Mouse (Mus musculus): ENCODE data around the gene Ccdc88b. TPM values are rescaled to one million over a fixed set of nuclear protein-coding genes. Genes with fewer than 3 reads are reported as not detected.

Ccdc88b gene
- polyA plus RNA-seq, 1 experiment from 2014 or later, result 0.51 TPM

DNA sequence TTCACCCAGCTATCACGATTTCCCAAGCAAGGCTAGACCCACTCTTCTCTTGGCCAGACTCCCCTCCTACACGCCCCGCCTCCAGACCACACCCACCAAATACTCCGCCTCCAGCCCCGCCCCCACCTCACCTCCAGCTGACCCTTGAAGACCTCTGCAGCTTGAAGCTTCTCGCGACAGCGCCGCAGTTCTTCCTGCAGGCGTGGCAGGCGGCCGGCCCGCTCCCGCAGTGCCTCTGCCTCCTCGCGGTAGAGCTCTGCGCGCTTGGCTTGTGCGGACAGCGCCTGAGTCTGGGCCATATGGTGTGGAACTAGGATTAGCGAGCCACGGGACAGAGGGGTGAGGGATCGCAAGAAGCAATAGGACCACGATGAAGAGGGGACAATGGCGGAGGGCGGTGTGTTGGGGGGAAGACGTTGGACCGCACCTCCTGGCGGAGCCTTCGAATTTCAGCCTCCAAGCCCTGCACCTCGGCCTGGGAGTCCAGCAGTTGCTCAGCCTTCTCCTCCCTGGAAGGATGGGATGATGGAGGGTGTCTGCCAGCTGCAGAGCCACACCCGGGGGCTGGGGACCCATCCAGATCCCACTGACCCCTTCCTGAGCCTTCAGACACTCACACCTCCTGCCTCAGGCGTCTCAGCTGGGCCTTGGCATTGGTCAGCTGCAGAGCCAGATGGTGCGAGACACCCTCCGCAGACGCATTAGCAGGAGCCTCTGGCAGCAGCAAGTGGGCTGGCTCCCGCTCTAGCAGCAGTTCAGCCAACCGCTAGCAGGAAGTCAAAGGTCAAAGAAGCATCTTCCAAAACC is 2.6 kb downstream of the Ccdc88b start:
- H3K4me3 ChIP-seq (replicated peaks), result peak overlapping the region; percentile 18
- H3K9me3 ChIP-seq, result no peaks in the 10 kb centered on the region
- 8% methylated on average over 38 of the region's 38 CpGs for WGBS
- H3K4me2 ChIP-seq (replicated peaks), result peak overlapping the region; percentile 44
- H3K4me1 ChIP-seq (replicated peaks), result peaks cover 12% of the 10 kb centered on the region; the same call in 1 of the 2 replicates
- H3K27me3 ChIP-seq, result peaks cover 25% of the 10 kb centered on the region
- peak; percentile 72 for ATAC-seq
- H3K9ac ChIP-seq (replicated peaks), result no peak overlapping the region; the same call in 1 of the 2 replicates
- H3K36me3 ChIP-seq, result no peaks in the 10 kb centered on the region
- H3K27ac ChIP-seq, result no peak overlapping the region

GRCm38 (mm10) chr19:6854658-6855057 is 3.4 kb downstream of the Ccdc88b start:
- no peak overlapping the region for H3K4me2 ChIP-seq (replicated peaks)
- no peaks in the 10 kb centered on the region for H3K9me3 ChIP-seq
- H3K9ac ChIP-seq (replicated peaks), result no peak overlapping the region
- WGBS, result 88% methylated on average over 12 of the region's 12 CpGs
- peaks cover 12% of the 10 kb centered on the region; the same call in 1 of the 2 replicates for H3K4me1 ChIP-seq (replicated peaks)
- 0 out of 2 replicates have a peak, but pooled peaks have one; percentile 5 for ATAC-seq
- H3K4me3 ChIP-seq (replicated peaks), result no peak overlapping the region
- H3K27ac ChIP-seq, result no peak overlapping the region
- no peaks in the 10 kb centered on the region for H3K36me3 ChIP-seq
- H3K27me3 ChIP-seq, result peaks cover 33% of the 10 kb centered on the region

GRCm38 (mm10) chr19:6853903-6854302 is 4.1 kb downstream of the Ccdc88b start:
- H3K4me2 ChIP-seq (replicated peaks), result no peak overlapping the region
- no peaks in the 10 kb centered on the region for H3K36me3 ChIP-seq
- H3K27me3 ChIP-seq, result peaks cover 40% of the 10 kb centered on the region
- ATAC-seq, result no peak
- no peaks in the 10 kb centered on the region for H3K9me3 ChIP-seq
- peaks cover 12% of the 10 kb centered on the region; the same call in 1 of the 2 replicates for H3K4me1 ChIP-seq (replicated peaks)
- H3K4me3 ChIP-seq (replicated peaks), result no peak overlapping the region
- no peak overlapping the region for H3K27ac ChIP-seq
- 85% methylated on average over 8 of the region's 8 CpGs for WGBS
- H3K9ac ChIP-seq (replicated peaks), result no peak overlapping the region

- 72% methylated on average over 21 of the region's 21 CpGs for WGBS
- Histone ChIP-seq H3K27me3 (peaks cover 53% of the 10 kb centered on the region), H3K9ac (replicated peaks) (no peak overlapping the region; the same call in 1 of the 2 replicates)
Observed at GRCm38 (mm10) chr19:6852393-6853305, 5.4 kb downstream of the Ccdc88b start.

GRCm38 (mm10) chr19:6851497-6851896 is 6.5 kb downstream of the Ccdc88b start:
- H3K27me3 ChIP-seq, result peaks cover 64% of the 10 kb centered on the region
- no peak overlapping the region for H3K27ac ChIP-seq
- no peak overlapping the region for H3K4me3 ChIP-seq (replicated peaks)
- no peak overlapping the region for H3K9ac ChIP-seq (replicated peaks)
- no peak overlapping the region for H3K4me2 ChIP-seq (replicated peaks)
- WGBS, result 81% methylated on average over 3 of the region's 3 CpGs
- no peaks in the 10 kb centered on the region for H3K36me3 ChIP-seq
- no peaks in the 10 kb centered on the region for H3K9me3 ChIP-seq
- H3K4me1 ChIP-seq (replicated peaks), result peaks cover 19% of the 10 kb centered on the region
- ATAC-seq, result no peak

More at GRCm38 (mm10) chr19:6852393-6853305, 5.4 kb downstream of the Ccdc88b start:
- Histone ChIP-seq H3K36me3 (no peaks in the 10 kb centered on the region), H3K9me3 (no peaks in the 10 kb centered on the region), H3K4me2 (replicated peaks) (no peak overlapping the region), H3K4me1 (replicated peaks) (peaks cover 19% of the 10 kb centered on the region), H3K4me3 (replicated peaks) (no peak overlapping the region), H3K27ac (no peak overlapping the region)
- ATAC-seq, result no peak

GRCm38 (mm10) chr19:6849506-6850068 is 8.4 kb downstream of the Ccdc88b start:
- Histone ChIP-seq H3K9ac (replicated peaks) (no peak overlapping the region), H3K4me3 (replicated peaks) (no peak overlapping the region), H3K27me3 (peaks cover 61% of the 10 kb centered on the region), H3K4me2 (replicated peaks) (no peak overlapping the region), H3K9me3 (no peaks in the 10 kb centered on the region), H3K4me1 (replicated peaks) (peaks cover 7% of the 10 kb centered on the region), H3K36me3 (no peaks in the 10 kb centered on the region), H3K27ac (no peak overlapping the region)
- 66% methylated on average over 23 of the region's 23 CpGs for WGBS
- no peak for ATAC-seq

GRCm38 (mm10) chr19:6847841-6848517 is 10.0 kb downstream of the Ccdc88b start:
- Histone ChIP-seq H3K9ac (replicated peaks) (no peak overlapping the region; the same call in 1 of the 2 replicates), H3K4me1 (replicated peaks) (peaks cover 7% of the 10 kb centered on the region), H3K36me3 (no peaks in the 10 kb centered on the region), H3K27ac (no peak overlapping the region), H3K4me2 (replicated peaks) (peak overlapping the region; percentile 46), H3K9me3 (no peaks in the 10 kb centered on the region), H3K27me3 (peaks cover 70% of the 10 kb centered on the region), H3K4me3 (replicated peaks) (peak overlapping the region; percentile 22)
- WGBS, result 3% methylated on average over 31 of the region's 31 CpGs
- ATAC-seq, result 0 out of 2 replicates have a peak, but pooled peaks have one; percentile 48

DNA sequence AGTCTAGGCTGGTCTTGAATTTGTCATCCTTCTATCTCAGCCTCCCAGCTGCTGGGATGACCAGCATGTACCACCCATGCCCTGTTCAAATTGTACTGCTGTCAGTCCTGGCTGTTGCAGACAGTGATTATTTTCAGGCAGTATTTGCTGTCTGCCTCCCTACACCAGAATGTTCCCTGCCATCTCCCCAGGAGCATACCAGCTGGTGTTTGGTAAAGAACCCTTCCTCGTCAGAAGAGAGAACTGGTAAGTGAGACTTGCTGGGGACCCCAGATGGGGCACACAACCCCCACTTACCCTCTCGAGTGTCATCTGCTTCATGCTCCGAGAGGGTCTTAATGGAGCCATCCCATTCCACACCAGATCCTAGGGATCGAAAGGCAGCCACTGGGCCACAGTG is 12.0 kb downstream of the Ccdc88b start:
- no peaks in the 10 kb centered on the region for H3K9me3 ChIP-seq
- H3K27me3 ChIP-seq, result peaks cover 88% of the 10 kb centered on the region
- no peak overlapping the region for H3K4me2 ChIP-seq (replicated peaks)
- H3K27ac ChIP-seq, result no peak overlapping the region
- H3K4me3 ChIP-seq (replicated peaks), result no peak overlapping the region
- no peak for ATAC-seq
- H3K9ac ChIP-seq (replicated peaks), result no peak overlapping the region
- peaks cover 10% of the 10 kb centered on the region for H3K4me1 ChIP-seq (replicated peaks)
- WGBS, result 71% methylated on average over 4 of the region's 4 CpGs
- H3K36me3 ChIP-seq, result no peaks in the 10 kb centered on the region

- Histone ChIP-seq H3K27ac (no peak overlapping the region), H3K4me2 (replicated peaks) (no peak overlapping the region), H3K9ac (replicated peaks) (no peak overlapping the region), H3K36me3 (no peaks in the 10 kb centered on the region), H3K4me3 (replicated peaks) (no peak overlapping the region), H3K27me3 (peaks cover 89% of the 10 kb centered on the region), H3K4me1 (replicated peaks) (peaks cover 21% of the 10 kb centered on the region), H3K9me3 (no peaks in the 10 kb centered on the region)
- 70% methylated on average over 1 of the region's 1 CpGs for WGBS
- no peak for ATAC-seq
Observed at GRCm38 (mm10) chr19:6842353-6842752, 15.7 kb downstream of the Ccdc88b start.

DNA sequence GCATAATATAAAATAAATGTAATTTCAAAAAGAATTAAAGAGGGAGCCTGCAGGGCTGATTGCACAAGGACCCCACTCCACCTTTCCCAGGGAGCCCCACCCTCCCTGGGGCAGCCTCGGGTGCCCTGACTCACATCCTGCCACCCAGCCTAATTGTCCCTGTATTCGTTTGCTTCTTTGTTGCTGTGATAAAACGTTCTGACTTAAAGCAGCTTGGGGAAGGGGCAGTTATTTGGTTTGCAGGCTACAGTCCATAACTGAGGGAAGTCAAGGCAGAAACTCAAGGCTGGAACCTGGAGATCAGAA is 16.8 kb downstream of the Ccdc88b start:
- Histone ChIP-seq H3K9me3 (no peaks in the 10 kb centered on the region), H3K27ac (no peak overlapping the region), H3K4me1 (replicated peaks) (peaks cover 21% of the 10 kb centered on the region), H3K27me3 (peaks cover 87% of the 10 kb centered on the region), H3K4me3 (replicated peaks) (no peak overlapping the region), H3K4me2 (replicated peaks) (peak overlapping the region; percentile 95; the same call in 1 of the 2 replicates), H3K9ac (replicated peaks) (no peak overlapping the region), H3K36me3 (no peaks in the 10 kb centered on the region)
- ATAC-seq, result no peak
- WGBS, result 18% methylated on average over 3 of the region's 3 CpGs

GRCm38 (mm10) chr19:6840475-6841291 is 17.3 kb downstream of the Ccdc88b start, which contains the start of gene Rps6ka4:
TSS of gene Rps6ka4 (minus strand) at chr19:6840636.
- Histone ChIP-seq H3K36me3 (no peaks in the 10 kb centered on the region), H3K4me2 (replicated peaks) (peak within 1 kb of the TSS; percentile 95), H3K4me3 (replicated peaks) (peak within 1 kb of the TSS; percentile 52), H3K4me1 (replicated peaks) (peaks cover 21% of the 10 kb centered on the region), H3K27ac (no peak within 1 kb of the TSS), H3K9ac (replicated peaks) (peak within 1 kb of the TSS; percentile 73), H3K27me3 (peaks cover 88% of the 10 kb centered on the region), H3K9me3 (no peaks in the 10 kb centered on the region)
- 2% methylated on average over 44 of the region's 44 CpGs for WGBS
- peak; percentile 83 for ATAC-seq
